In genomic region chr1:43139587-43140266, GRCm38 (mm10) we compare ENCODE assay signal across 8 mouse cellular contexts. TPM values are rescaled to one million over a fixed set of nuclear protein-coding genes. Genes with fewer than 3 reads are reported as not detected.
DNase-seq lines count a peak whose midpoint lies in the region; ATAC-seq and TF ChIP-seq lines count a peak whose summit lies in the region.

No protein-coding gene starts in this region.

- no peak overlapping the region for H3K27ac ChIP-seq in forebrain, embryonic 11.5 days (ENCODE audit: low read depth, low read length)
- H3K27ac ChIP-seq in heart, postnatal 0 days (ENCODE audit: low read depth), result peak overlapping the region; percentile 37; the same call in 1 of the 2 replicates
- no peak overlapping the region for H3K27ac ChIP-seq in liver, embryonic 15.5 days (replicated peaks)
- no peak overlapping the region for H3K27ac ChIP-seq in neural tube, embryonic 14.5 days (ENCODE audit: low read depth, low read length)

- 52% methylated on average over 8 of the region's 8 CpGs for WGBS in forebrain, embryonic 11.5 days
- 38% methylated on average over 8 of the region's 8 CpGs for WGBS in heart, postnatal 0 days
- 42% methylated on average over 8 of the region's 8 CpGs for WGBS in liver, embryonic 15.5 days (ENCODE audit: insufficient replicate concordance)
- 53% methylated on average over 8 of the region's 8 CpGs for WGBS in neural tube, embryonic 14.5 days

- H3K27me3 ChIP-seq in E14TG2a.4 (ENCODE audit: insufficient read depth, low read length), result no peaks in the 10 kb centered on the region
- H3K27me3 ChIP-seq in forebrain, embryonic 11.5 days (ENCODE audit: control insufficient read depth, insufficient read depth, low read length), result no peaks in the 10 kb centered on the region
- H3K27me3 ChIP-seq in heart, postnatal 0 days (ENCODE audit: control insufficient read depth, insufficient read depth, low read length), result no peaks in the 10 kb centered on the region
- H3K27me3 ChIP-seq in liver, embryonic 15.5 days, result no peaks in the 10 kb centered on the region
- no peaks in the 10 kb centered on the region for H3K27me3 ChIP-seq in neural tube, embryonic 14.5 days (ENCODE audit: control insufficient read depth, insufficient read depth, low read length)

- no peak overlapping the region for H3K4me2 ChIP-seq in forebrain, embryonic 11.5 days (ENCODE audit: low read depth, low read length, severe bottlenecking)
- H3K4me2 ChIP-seq in heart, postnatal 0 days (ENCODE audit: low read depth, low read length), result no peak overlapping the region
- H3K4me2 ChIP-seq in liver, embryonic 15.5 days, result no peak overlapping the region
- no peak overlapping the region for H3K4me2 ChIP-seq in neural tube, embryonic 14.5 days (ENCODE audit: low read depth, low read length)

- ATAC-seq in forebrain, embryonic 11.5 days (replicated peaks; ENCODE audit: low FRiP score), result peak; percentile 82
- peak; percentile 51; the same call in 1 of the 2 replicates for ATAC-seq in heart, postnatal 0 days (ENCODE audit: insufficient read depth, low read depth)
- peak; percentile 28 for ATAC-seq in liver, embryonic 15.5 days (ENCODE audit: insufficient read depth)
- ATAC-seq in neural tube, embryonic 14.5 days (ENCODE audit: low read depth), result peak; percentile 93

- peak; percentile 91 for TF ChIP-seq CTCF in E14TG2a.4 (conservative IDR thresholded peaks at IDR 0.05; ENCODE audit: low read length)
- TF ChIP-seq CTCF in heart, postnatal 0 days (IDR thresholded peaks at IDR 0.05; ENCODE audit: low read depth), result peak; percentile 95

- peaks cover 14% of the 10 kb centered on the region for H3K4me1 ChIP-seq in E14TG2a.4 (replicated peaks; ENCODE audit: low read depth, low read length)
- H3K4me1 ChIP-seq in forebrain, embryonic 11.5 days (replicated peaks; ENCODE audit: control insufficient read depth, insufficient read depth, low read length), result no peaks in the 10 kb centered on the region
- H3K4me1 ChIP-seq in heart, postnatal 0 days (ENCODE audit: control insufficient read depth, insufficient read depth), result peaks cover 21% of the 10 kb centered on the region; the same call in 1 of the 2 replicates
- H3K4me1 ChIP-seq in liver, embryonic 15.5 days (replicated peaks), result no peaks in the 10 kb centered on the region
- H3K4me1 ChIP-seq in neural tube, embryonic 14.5 days (ENCODE audit: control insufficient read depth, insufficient read depth, low read length), result no peaks in the 10 kb centered on the region

- H3K9ac ChIP-seq in forebrain, embryonic 11.5 days (ENCODE audit: low read length), result no peak overlapping the region
- H3K9ac ChIP-seq in heart, postnatal 0 days (replicated peaks; ENCODE audit: low read depth, low read length), result no peak overlapping the region
- no peak overlapping the region for H3K9ac ChIP-seq in liver, embryonic 15.5 days
- H3K9ac ChIP-seq in neural tube, embryonic 14.5 days (replicated peaks; ENCODE audit: low read depth, low read length), result no peak overlapping the region

- no peaks in the 10 kb centered on the region for H3K36me3 ChIP-seq in E14TG2a.4 (ENCODE audit: insufficient read depth, low read length)
- no peaks in the 10 kb centered on the region for H3K36me3 ChIP-seq in forebrain, embryonic 11.5 days (ENCODE audit: control insufficient read depth, insufficient read depth, low read length)
- H3K36me3 ChIP-seq in heart, postnatal 0 days (replicated peaks; ENCODE audit: control insufficient read depth, insufficient read depth, low read length), result peaks cover 79% of the 10 kb centered on the region
- no peaks in the 10 kb centered on the region for H3K36me3 ChIP-seq in liver, embryonic 15.5 days (replicated peaks)
- no peaks in the 10 kb centered on the region for H3K36me3 ChIP-seq in neural tube, embryonic 14.5 days (ENCODE audit: control insufficient read depth, insufficient read depth, low read length)

- no peak for TF ChIP-seq EP300 in heart, postnatal 0 days (IDR thresholded peaks at IDR 0.05; ENCODE audit: low read depth)

- H3K9me3 ChIP-seq in E14TG2a.4 (ENCODE audit: low read length), result peaks cover 12% of the 10 kb centered on the region
- H3K9me3 ChIP-seq in forebrain, embryonic 11.5 days (ENCODE audit: control insufficient read depth, low read length), result no peaks in the 10 kb centered on the region
- H3K9me3 ChIP-seq in heart, postnatal 0 days (replicated peaks; ENCODE audit: control insufficient read depth, low read length), result no peaks in the 10 kb centered on the region
- H3K9me3 ChIP-seq in liver, embryonic 15.5 days (replicated peaks), result no peaks in the 10 kb centered on the region
- no peaks in the 10 kb centered on the region for H3K9me3 ChIP-seq in neural tube, embryonic 14.5 days (ENCODE audit: control insufficient read depth, low read length)

- H3K4me3 ChIP-seq in E14TG2a.4 (replicated peaks; ENCODE audit: low read length), result no peak overlapping the region
- no peak overlapping the region for H3K4me3 ChIP-seq in forebrain, embryonic 11.5 days (ENCODE audit: low read depth, low read length)
- no peak overlapping the region for H3K4me3 ChIP-seq in heart, postnatal 0 days (ENCODE audit: low read depth, low read length)
- H3K4me3 ChIP-seq in liver, embryonic 15.5 days (replicated peaks), result no peak overlapping the region
- no peak overlapping the region for H3K4me3 ChIP-seq in neural tube, embryonic 14.5 days (ENCODE audit: low read depth, low read length)

- peak; percentile 83 for DNase-seq in c-Kit-positive CD71-negative TER-119-negative erythroid progenitor cells, embryonic 14.5 days (ENCODE audit: low read depth)
- DNase-seq in forebrain, embryonic 11.5 days (ENCODE audit: low spot score), result peak; percentile 94
- peak; percentile 74 for DNase-seq in heart, postnatal 0 days (ENCODE audit: low spot score)
- peak; percentile 86 to 94 for DNase-seq in kidney, postnatal 25 days
- DNase-seq in telencephalon, adult 2 months (ENCODE audit: low read depth, low spot score), result peak; percentile 76

RNA-seq across cellular contexts. Expression of gene AI597479, which starts 41.2 kb away (rescaled TPM):
- 38.3 and 41.8 TPM in 2 replicates for polyA plus RNA-seq in forebrain, embryonic 11.5 days (2014; fragmentation: Nextera tagmentation; extraction: Ambion mirVana)
- total RNA-seq in heart, postnatal 0 days (2014; rRNA removed; ENCODE audit: low replicate concordance), result 14.8 and 18.5 TPM in 2 replicates
- polyA plus RNA-seq in heart, postnatal 0 days (2015; fragmentation: Nextera tagmentation; extraction: Ambion mirVana), result 15.4 and 17.1 TPM in 2 replicates
- polyA plus RNA-seq in liver, embryonic 15.5 days (2015; fragmentation: Nextera tagmentation; extraction: Ambion mirVana), result 7.1 and 7.2 TPM in 2 replicates
- 43.4 and 51.6 TPM in 2 replicates for polyA plus RNA-seq in neural tube, embryonic 14.5 days (2014; fragmentation: Nextera tagmentation; extraction: Ambion mirVana)

RNA-seq across cellular contexts. Expression of gene Tgfbrap1, which starts 41.3 kb away (rescaled TPM):
- polyA plus RNA-seq in forebrain, embryonic 11.5 days (2014; fragmentation: Nextera tagmentation; extraction: Ambion mirVana), result 17.3 and 17.6 TPM in 2 replicates
- 8.7 and 18.7 TPM in 2 replicates for total RNA-seq in heart, postnatal 0 days (2014; rRNA removed; ENCODE audit: low replicate concordance)
- 3.6 and 4.5 TPM in 2 replicates for polyA plus RNA-seq in heart, postnatal 0 days (2015; fragmentation: Nextera tagmentation; extraction: Ambion mirVana)
- 3.0 and 3.6 TPM in 2 replicates for polyA plus RNA-seq in liver, embryonic 15.5 days (2015; fragmentation: Nextera tagmentation; extraction: Ambion mirVana)
- 22.0 and 22.3 TPM in 2 replicates for polyA plus RNA-seq in neural tube, embryonic 14.5 days (2014; fragmentation: Nextera tagmentation; extraction: Ambion mirVana)

RNA-seq across cellular contexts. Expression of gene Fhl2, which starts 57.1 kb away (rescaled TPM):
- 4.0 and 4.6 TPM in 2 replicates for polyA plus RNA-seq in forebrain, embryonic 11.5 days (2014; fragmentation: Nextera tagmentation; extraction: Ambion mirVana)
- 2,555 and 2,942 TPM in 2 replicates for total RNA-seq in heart, postnatal 0 days (2014; rRNA removed; ENCODE audit: low replicate concordance)
- 974 and 1,129 TPM in 2 replicates for polyA plus RNA-seq in heart, postnatal 0 days (2015; fragmentation: Nextera tagmentation; extraction: Ambion mirVana)
- 3.2 and 3.5 TPM in 2 replicates for polyA plus RNA-seq in liver, embryonic 15.5 days (2015; fragmentation: Nextera tagmentation; extraction: Ambion mirVana)
- 29.0 and 29.9 TPM in 2 replicates for polyA plus RNA-seq in neural tube, embryonic 14.5 days (2014; fragmentation: Nextera tagmentation; extraction: Ambion mirVana)

Comparison
In these comparisons a context has a peak if more than half of its experiments do, and no peak if none do; other contexts are left out.
1. ATAC-seq: peak in every context shown above with its lines; median percentile 93 in neural tube, embryonic 14.5 days; 82 in forebrain, embryonic 11.5 days; 51 in heart, postnatal 0 days; 28 in liver, embryonic 15.5 days.
2. RNA of gene Fhl2, which starts 57.1 kb away (polyA plus RNA-seq): 974 to 1,129 TPM in heart, postnatal 0 days; 29.0 to 29.9 TPM in neural tube, embryonic 14.5 days, 4.0 to 4.6 TPM in forebrain, embryonic 11.5 days and 3.2 to 3.5 TPM in liver, embryonic 15.5 days; every median in the first group is over 10 times any median in the second.
3. Peak in every context shown above with its lines, with median percentiles within 50 percentile points of each other: DNase-seq.